Mouse (Mus musculus) stomach, embryonic 14.5 days (tissue): ENCODE measurements around the gene Gm7298. TPM values are rescaled to one million over a fixed set of nuclear protein-coding genes. Genes with fewer than 3 reads are reported as not detected.
"Not testable (repeated sequence)": the region's sequence is repeated elsewhere in the genome, so short reads cannot be mapped to it uniquely, and the experiment has no call there.

Experiments
- ATAC-seq: fragments of 200-750 bp; cut with Nextera tagmentation; 2 replicates; pipeline ENCODE4 v1.8.0; 2017; ENCODE audit warnings: low read depth, moderate TSS enrichment; ENCODE audit not compliant: insufficient number of reproducible peaks, insufficient read depth, low FRiP score
- H3K27ac ChIP-seq: fragments of 300-500 bp; sonication (generic); 2 replicates; pipeline ENCODE4 v1.5.1; 2014; ENCODE audit warnings: mild to moderate bottlenecking, low read length, moderate library complexity, mixed read lengths
- H3K27me3 ChIP-seq: fragments of 300-500 bp; sonication (generic); 2 replicates; pipeline ENCODE4 v1.6.1; 2014; ENCODE audit warnings: low read length, control low read depth, mixed read lengths; ENCODE audit not compliant: control insufficient read depth, insufficient read depth
- H3K36me3 ChIP-seq: fragments of 300-500 bp; sonication (generic); 2 replicates; pipeline ENCODE4 v1.6.1; 2014; ENCODE audit warnings: mild to moderate bottlenecking, control low read depth, low read length, moderate library complexity, mixed read lengths; ENCODE audit not compliant: control insufficient read depth, insufficient read depth
- H3K4me1 ChIP-seq: fragments of 300-500 bp; sonication (generic); 2 replicates; pipeline ENCODE4 v1.6.1; 2014; ENCODE audit warnings: low read length, control low read depth, mixed read lengths; ENCODE audit not compliant: control insufficient read depth, insufficient read depth
- H3K4me2 ChIP-seq: fragments of 300-500 bp; sonication (generic); replicated peaks from 2 replicates; pipeline ENCODE4 v1.6.1; 2014; ENCODE audit warnings: low read depth, low read length, control low read depth
- H3K4me3 ChIP-seq: fragments of 300-500 bp; sonication (generic); 2 replicates; pipeline ENCODE4 v1.5.1; 2014; ENCODE audit warnings: low read depth, low read length, control low read depth
- H3K9ac ChIP-seq: fragments of 300-500 bp; sonication (generic); replicated peaks from 2 replicates; pipeline ENCODE4 v1.6.1; 2014; ENCODE audit warnings: low read depth, mild to moderate bottlenecking, control low read depth, low read length, moderate library complexity, mixed read lengths
- H3K9me3 ChIP-seq: fragments of 300-500 bp; sonication (generic); 2 replicates; pipeline ENCODE4 v1.6.1; 2016; ENCODE audit warnings: low read depth, low read length, control low read depth; ENCODE audit not compliant: control insufficient read depth
- WGBS: fragments of 180-500 bp; shearing (Covaris S2); extraction: QIAGEN DNeasy Blood & Tissue Kit; methylation state at CpG from one replicate; pipeline ENCODE4 v1.1.7; 2014; 5-methylcytosine and 5-hydroxymethylcytosine counted together
- polyA plus RNA-seq: library from polyadenylated mRNA; unstranded; fragments of >200 nt; fragmentation: Nextera tagmentation; extraction: Ambion mirVana; gene quantifications from 2 replicates; pipeline ENCODE4 v1.2.1, GENCODE M21; 2014

Gene Gm7298
- not detected in 2 replicates for polyA plus RNA-seq

DNA sequence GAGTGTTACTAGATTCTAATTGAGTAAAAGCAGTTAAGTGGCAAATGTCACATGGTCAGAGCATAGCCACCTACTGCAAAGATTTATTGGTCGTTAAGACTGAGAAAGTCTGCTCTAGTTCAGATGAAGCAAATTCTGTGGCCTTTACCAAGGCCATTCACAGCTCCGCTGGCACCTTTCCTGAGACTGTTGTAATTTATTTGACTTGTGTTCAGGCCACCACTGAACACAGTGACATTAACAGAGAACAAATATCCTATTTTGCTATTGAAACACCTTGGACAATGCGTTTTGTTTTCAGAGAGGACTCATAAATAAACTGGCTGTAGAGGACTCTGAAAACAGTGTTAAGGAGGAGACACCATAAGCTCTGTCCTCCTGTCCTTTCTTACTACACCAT, at the start of gene Gm7298:
Gene Gm7298 (plus strand): TSS at position 301 of the 400 bp plus-strand sequence.
- Histone ChIP-seq H3K27ac (no peak within 1 kb of the TSS), H3K36me3 (no peaks in the 10 kb centered on the region), H3K4me2 (no peak within 1 kb of the TSS), H3K9ac (no peak within 1 kb of the TSS), H3K9me3 (no peaks in the 10 kb centered on the region), H3K27me3 (no peaks in the 10 kb centered on the region), H3K4me1 (no peaks in the 10 kb centered on the region), H3K4me3 (no peak within 1 kb of the TSS)
- WGBS = 64% methylated on average over 3 of the region's 3 CpGs
- no peak for ATAC-seq

- Histone ChIP-seq H3K9ac (no peak overlapping the region), H3K4me3 (no peak overlapping the region), H3K4me1 (no peaks in the 10 kb centered on the region), H3K36me3 (no peaks in the 10 kb centered on the region), H3K27me3 (no peaks in the 10 kb centered on the region), H3K9me3 (no peaks in the 10 kb centered on the region), H3K27ac (no peak overlapping the region), H3K4me2 (no peak overlapping the region)
- 77% methylated on average over 4 of the region's 4 CpGs for WGBS
- no peak for ATAC-seq
Observed at GRCm38 (mm10) chr6:121828034-121828433, 95.3 kb downstream of the Gm7298 start.

DNA sequence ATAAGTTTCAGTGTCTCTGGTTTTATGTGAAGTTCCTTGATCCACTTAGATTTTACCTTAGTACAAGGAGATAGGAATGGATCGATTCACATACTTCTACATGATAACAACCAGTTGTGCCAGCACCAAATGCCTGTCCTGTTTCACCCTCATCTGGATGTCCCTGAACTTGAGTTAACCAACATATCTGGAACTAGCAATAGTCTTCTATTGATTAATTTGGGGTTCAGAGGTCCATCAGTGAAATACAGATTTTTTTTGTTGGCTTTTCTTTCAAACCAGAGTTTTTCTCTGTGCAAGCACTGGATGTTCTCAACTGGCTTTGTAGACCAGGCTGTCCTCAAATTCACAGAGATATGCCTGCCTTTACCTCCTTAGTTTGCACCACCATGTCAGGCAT, 103.6 kb downstream of the Gm7298 start:
- Histone ChIP-seq H3K36me3 (no peaks in the 10 kb centered on the region), H3K9me3 (no peaks in the 10 kb centered on the region), H3K4me1 (no peaks in the 10 kb centered on the region), H3K27ac (no peak overlapping the region), H3K4me3 (no peak overlapping the region), H3K27me3 (no peaks in the 10 kb centered on the region), H3K4me2 (no peak overlapping the region), H3K9ac (no peak overlapping the region)
- 94% methylated on average over 1 of the region's 1 CpGs for WGBS
- ATAC-seq = no peak

DNA sequence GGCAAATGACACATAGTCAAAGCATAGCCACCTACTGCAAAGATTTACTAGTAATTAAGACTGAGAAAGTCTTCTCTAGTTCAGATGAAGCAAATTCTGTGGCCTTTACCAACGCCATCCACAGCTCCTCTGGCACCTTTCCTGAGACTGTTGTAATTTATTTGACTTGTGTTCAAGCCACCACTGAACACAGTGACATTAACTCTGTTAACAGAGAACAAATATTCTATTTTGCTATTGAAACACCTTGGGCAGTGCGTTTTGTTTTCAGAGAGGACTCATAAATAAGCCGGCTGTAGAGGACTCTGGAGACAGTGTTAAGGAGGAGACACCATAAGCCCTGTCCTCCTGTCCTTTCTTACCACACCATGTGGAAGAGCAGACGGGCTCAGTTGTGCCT, 105.5 kb downstream of the Gm7298 start, which contains the start of gene Mug1:
Gene Mug1 (plus strand): TSS at position 271 of the 400 bp plus-strand sequence.
- not testable (repeated sequence) for H3K36me3 ChIP-seq, ATAC-seq, H3K27me3 ChIP-seq, H3K27ac ChIP-seq, H3K4me3 ChIP-seq, H3K9ac ChIP-seq, H3K9me3 ChIP-seq, H3K4me2 ChIP-seq, H3K4me1 ChIP-seq
- WGBS = 79% methylated on average over 4 of the region's 4 CpGs

Other genes with a start within 250 kb of the Gm7298 start
- gene A2m, start 97.6 kb upstream of the Gm7298 start, polyA plus RNA-seq = 0.33 and 0.36 TPM in 2 replicates
- not detected in 2 replicates for gene Mug1, start 105.6 kb downstream of the Gm7298 start, polyA plus RNA-seq